Mouse (Mus musculus) midbrain, embryonic 16.5 days (tissue): Measurements from ENCODE around the gene Vav3. TPM values are rescaled to one million over a fixed set of nuclear protein-coding genes. Genes with fewer than 3 reads are reported as not detected.

ENCODE experiments used
- ATAC-seq: fragments of 200-750 bp; cut with Nextera tagmentation; 2 replicates; pipeline ENCODE4 v1.8.0; 2017; ENCODE audit warnings: moderate TSS enrichment
- H3K27ac ChIP-seq: fragments of 300-500 bp; sonication (generic); 2 replicates; pipeline ENCODE4 v1.5.1; 2014; ENCODE audit warnings: mild to moderate bottlenecking, low read length, mixed read lengths
- H3K27me3 ChIP-seq: fragments of 300-500 bp; sonication (generic); 2 replicates; pipeline ENCODE4 v1.6.1; 2014; ENCODE audit warnings: low read depth, low read length, mixed read lengths; ENCODE audit not compliant: control insufficient read depth, insufficient read depth
- H3K36me3 ChIP-seq: fragments of 300-500 bp; sonication (generic); 2 replicates; pipeline ENCODE4 v1.6.1; 2014; ENCODE audit warnings: mild to moderate bottlenecking, low read length, moderate library complexity, mixed read lengths; ENCODE audit not compliant: control insufficient read depth, insufficient read depth
- H3K4me1 ChIP-seq: fragments of 300-500 bp; sonication (generic); 2 replicates; pipeline ENCODE4 v1.6.1; 2014; ENCODE audit warnings: mild to moderate bottlenecking, low read length, mixed read lengths; ENCODE audit not compliant: control insufficient read depth, insufficient read depth
- H3K4me2 ChIP-seq: fragments of 300-500 bp; sonication (generic); 2 replicates; pipeline ENCODE4 v1.6.1; 2014; ENCODE audit warnings: mild to moderate bottlenecking, low read length, mixed read lengths
- H3K4me3 ChIP-seq: fragments of 300-500 bp; sonication (generic); 2 replicates; pipeline ENCODE4 v1.5.1; 2014; ENCODE audit warnings: low read depth, mild to moderate bottlenecking, low read length, moderate library complexity, mixed read lengths
- H3K9ac ChIP-seq: fragments of 300-500 bp; sonication (generic); 2 replicates; pipeline ENCODE4 v1.6.1; 2014; ENCODE audit warnings: low read depth, low read length, mixed read lengths
- H3K9me3 ChIP-seq: fragments of 300-500 bp; sonication (generic); replicated peaks from 2 replicates; pipeline ENCODE4 v1.6.1; 2014; ENCODE audit warnings: mild to moderate bottlenecking, low read length, mixed read lengths; ENCODE audit not compliant: control insufficient read depth, poor library complexity, severe bottlenecking
- WGBS: fragments of 180-500 bp; shearing (Covaris S2); extraction: QIAGEN DNeasy Blood & Tissue Kit; methylation state at CpG from one replicate; pipeline ENCODE4 v1.1.7; 2014; 5-methylcytosine and 5-hydroxymethylcytosine counted together
- polyA plus RNA-seq: library from polyadenylated mRNA; unstranded; fragments of >200 nt; fragmentation: Nextera tagmentation; extraction: Ambion mirVana; gene quantifications from 2 replicates; pipeline ENCODE4 v1.2.1, GENCODE M21; 2015

Vav3 gene
- polyA plus RNA-seq, 1 experiment from 2014 or later, result 18.9 TPM

DNA sequence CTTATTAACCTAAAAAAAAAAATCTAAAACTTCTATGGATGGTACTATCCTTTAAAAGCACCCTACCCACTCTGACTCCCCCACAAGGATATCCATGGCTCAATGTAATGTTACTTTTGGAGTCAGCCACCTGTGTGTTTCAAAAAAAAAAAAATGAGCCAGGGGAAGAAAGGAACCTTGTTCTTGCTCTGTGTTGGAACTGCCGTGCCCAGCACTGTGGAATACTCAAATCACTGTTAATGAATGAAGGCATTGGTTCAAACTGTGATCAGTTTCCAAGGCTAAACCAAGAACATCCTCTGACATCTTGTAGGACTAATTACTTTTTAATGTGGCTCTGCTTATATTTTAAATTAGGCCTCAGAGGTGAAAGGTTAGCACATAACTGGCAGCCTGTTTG, 282.4 kb downstream of the Vav3 start:
- Histone ChIP-seq H3K4me3 (no peak overlapping the region), H3K27ac (no peak overlapping the region), H3K4me2 (no peak overlapping the region), H3K9me3 (no peaks in the 10 kb centered on the region), H3K27me3 (no peaks in the 10 kb centered on the region), H3K9ac (no peak overlapping the region), H3K36me3 (no peaks in the 10 kb centered on the region), H3K4me1 (no peaks in the 10 kb centered on the region)
- ATAC-seq, result no peak
- WGBS, result 78% methylated on average over 1 of the region's 1 CpGs

DNA sequence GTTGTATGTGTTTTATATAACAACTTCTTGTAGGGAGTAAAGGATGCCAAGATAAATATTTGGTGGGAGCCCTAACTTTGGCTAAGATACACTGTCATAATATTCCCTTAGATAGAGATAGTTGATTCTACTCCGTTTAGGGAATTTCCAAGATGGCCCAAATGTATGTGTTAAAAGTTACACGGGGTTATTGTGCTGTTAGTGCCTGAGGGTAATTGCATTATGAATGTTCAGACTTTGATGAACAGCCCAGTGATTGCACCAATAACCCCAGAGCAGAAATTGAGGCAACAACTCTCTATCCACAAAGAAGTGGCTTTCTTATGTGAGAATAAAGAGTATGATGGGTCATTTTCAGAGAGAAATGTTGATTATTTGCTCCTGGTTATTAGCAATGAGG, 283.3 kb downstream of the Vav3 start:
- WGBS, result 64% methylated on average over 2 of the region's 2 CpGs
- no peak for ATAC-seq

DNA sequence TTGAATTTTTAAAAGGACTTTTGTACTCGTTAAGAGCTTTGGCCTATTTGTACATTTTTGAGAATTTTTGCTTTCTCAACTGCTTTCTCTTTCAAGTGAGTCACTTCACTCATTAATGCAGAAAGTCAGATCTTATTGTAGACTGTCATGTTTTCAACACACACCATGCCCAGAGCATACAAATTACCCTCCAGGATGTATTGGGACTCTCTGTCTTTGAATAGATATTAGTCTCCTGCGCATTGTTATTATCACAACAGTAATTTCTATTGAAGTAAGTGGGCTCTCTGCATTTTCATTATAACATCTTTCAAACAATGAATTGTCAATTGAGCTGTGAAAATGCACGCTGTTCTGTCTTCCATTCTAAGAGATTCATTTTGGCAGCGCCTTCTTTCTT, 295.6 kb downstream of the Vav3 start:
- H3K9ac ChIP-seq, result no peak overlapping the region
- ATAC-seq, result no peak
- H3K9me3 ChIP-seq, result no peaks in the 10 kb centered on the region
- H3K27me3 ChIP-seq, result no peaks in the 10 kb centered on the region
- H3K27ac ChIP-seq, result no peak overlapping the region
- no peak overlapping the region for H3K4me2 ChIP-seq
- 32% methylated on average over 4 of the region's 4 CpGs for WGBS
- peaks cover 4% of the 10 kb centered on the region; the same call in 1 of the 2 replicates for H3K4me1 ChIP-seq
- H3K4me3 ChIP-seq, result no peak overlapping the region
- H3K36me3 ChIP-seq, result no peaks in the 10 kb centered on the region

More for the DNA sequence above, 283.3 kb downstream of the Vav3 start:
- Histone ChIP-seq H3K27ac (no peak overlapping the region), H3K27me3 (no peaks in the 10 kb centered on the region), H3K9ac (no peak overlapping the region), H3K4me3 (no peak overlapping the region), H3K9me3 (no peaks in the 10 kb centered on the region), H3K4me2 (no peak overlapping the region), H3K36me3 (no peaks in the 10 kb centered on the region), H3K4me1 (no peaks in the 10 kb centered on the region)

DNA sequence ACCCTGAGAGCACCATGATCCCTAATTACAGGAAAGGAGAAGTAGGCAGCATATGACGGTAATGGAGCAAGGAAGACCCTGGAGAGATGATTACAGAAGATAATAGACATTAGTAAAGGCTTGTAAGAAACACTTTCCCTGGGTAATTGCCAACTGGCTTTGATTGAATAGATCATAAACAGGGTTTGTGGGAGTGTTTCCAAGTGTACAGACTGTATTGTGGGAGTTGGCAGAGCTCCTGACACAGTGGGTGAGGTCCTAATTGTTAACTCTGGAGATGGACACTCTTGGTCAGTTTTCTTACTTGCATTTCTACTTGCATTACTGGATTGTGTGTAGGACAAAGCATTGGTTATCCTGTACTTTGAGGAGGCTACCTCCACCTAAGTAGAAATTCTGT, 298.9 kb downstream of the Vav3 start:
- Histone ChIP-seq H3K36me3 (no peaks in the 10 kb centered on the region), H3K27me3 (no peaks in the 10 kb centered on the region), H3K27ac (no peak overlapping the region), H3K4me3 (no peak overlapping the region), H3K9me3 (no peaks in the 10 kb centered on the region), H3K4me2 (no peak overlapping the region), H3K9ac (no peak overlapping the region), H3K4me1 (peaks cover 4% of the 10 kb centered on the region; the same call in 1 of the 2 replicates)
- no peak for ATAC-seq
- 43% methylated on average over 1 of the region's 1 CpGs for WGBS

DNA sequence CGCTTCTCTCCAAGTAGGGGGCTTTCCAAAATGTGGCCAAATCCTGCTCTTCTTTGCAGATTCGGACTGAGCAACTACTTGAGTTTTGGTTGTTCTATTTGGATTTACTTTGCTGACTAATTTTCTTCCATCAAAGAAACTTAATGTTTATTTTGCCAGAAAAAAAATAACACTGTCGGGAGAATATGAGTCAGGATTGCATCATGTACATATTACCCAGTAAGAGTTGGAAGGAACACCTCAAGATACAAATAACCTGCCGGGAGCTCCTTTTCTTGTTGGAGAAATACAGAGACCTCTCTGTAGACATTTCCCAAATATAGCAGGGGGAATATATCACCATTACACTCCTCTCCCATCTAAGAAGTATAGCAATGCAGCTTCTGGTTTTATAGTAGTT, 300.3 kb downstream of the Vav3 start:
- Histone ChIP-seq H3K27ac (no peak overlapping the region), H3K4me1 (0 out of 2 replicates have a peak, but pooled peaks cover 2% of the 10 kb centered on the region), H3K4me3 (no peak overlapping the region), H3K9ac (no peak overlapping the region), H3K9me3 (no peaks in the 10 kb centered on the region), H3K36me3 (no peaks in the 10 kb centered on the region), H3K27me3 (no peaks in the 10 kb centered on the region), H3K4me2 (no peak overlapping the region)
- WGBS, result 80% methylated on average over 4 of the region's 4 CpGs
- no peak for ATAC-seq

DNA sequence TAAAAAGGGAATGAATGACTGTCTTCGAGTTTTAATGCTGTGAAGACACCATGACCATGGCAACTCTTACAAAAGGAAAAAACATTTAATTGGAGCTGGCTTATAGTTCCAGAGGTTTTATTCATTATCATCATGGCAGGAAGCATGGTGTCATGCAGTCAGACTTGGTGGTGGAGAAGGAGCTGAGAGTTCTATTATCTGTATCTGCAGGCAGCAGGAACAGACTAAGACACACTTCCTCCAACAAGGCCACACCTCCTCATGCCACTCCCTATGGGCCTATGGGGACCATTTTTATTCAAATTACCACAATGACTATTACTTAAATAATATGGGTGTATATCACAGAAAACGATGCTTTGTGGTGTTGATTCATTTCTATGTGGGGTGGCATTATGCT, 307.8 kb downstream of the Vav3 start:
- Histone ChIP-seq H3K4me3 (no peak overlapping the region), H3K36me3 (no peaks in the 10 kb centered on the region), H3K27me3 (no peaks in the 10 kb centered on the region), H3K4me1 (no peaks in the 10 kb centered on the region), H3K9me3 (no peaks in the 10 kb centered on the region), H3K4me2 (no peak overlapping the region), H3K27ac (no peak overlapping the region), H3K9ac (no peak overlapping the region)
- no peak for ATAC-seq
- WGBS, result 89% methylated on average over 2 of the region's 2 CpGs

GRCm38 (mm10) chr3:109651479-109651878, 311.0 kb downstream of the Vav3 start:
- no peaks in the 10 kb centered on the region for H3K4me1 ChIP-seq
- no peaks in the 10 kb centered on the region for H3K9me3 ChIP-seq
- no peaks in the 10 kb centered on the region for H3K27me3 ChIP-seq
- no peaks in the 10 kb centered on the region for H3K36me3 ChIP-seq
- no peak overlapping the region for H3K4me3 ChIP-seq
- no peak overlapping the region for H3K9ac ChIP-seq
- 94% methylated on average over 3 of the region's 3 CpGs for WGBS
- no peak overlapping the region for H3K27ac ChIP-seq
- H3K4me2 ChIP-seq, result no peak overlapping the region
- ATAC-seq, result no peak

GRCm38 (mm10) chr3:109652860-109653631, 312.6 kb downstream of the Vav3 start:
- no peak for ATAC-seq
- Histone ChIP-seq H3K9ac (no peak overlapping the region), H3K4me2 (no peak overlapping the region), H3K27ac (no peak overlapping the region), H3K36me3 (no peaks in the 10 kb centered on the region), H3K27me3 (no peaks in the 10 kb centered on the region), H3K4me3 (no peak overlapping the region), H3K9me3 (no peaks in the 10 kb centered on the region), H3K4me1 (no peaks in the 10 kb centered on the region)
- 47% methylated on average over 12 of the region's 12 CpGs for WGBS

DNA sequence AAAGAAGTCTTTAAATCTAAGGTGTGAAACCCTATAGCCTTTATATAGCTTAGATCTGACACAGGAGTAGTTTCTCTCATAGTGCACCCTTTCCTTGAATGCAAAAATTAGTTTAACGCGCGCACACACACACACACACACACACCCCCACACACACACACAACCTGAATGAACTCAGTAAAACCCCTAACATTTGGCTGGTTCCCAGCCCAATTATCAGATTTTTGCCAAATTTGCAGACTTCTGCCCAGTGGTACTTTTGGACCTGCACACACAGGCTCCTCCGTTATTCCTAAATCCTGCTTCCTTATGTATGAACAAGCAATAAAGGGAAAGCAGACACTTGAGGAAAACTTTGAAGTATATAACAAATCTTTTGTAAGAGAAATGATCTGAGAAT, 313.9 kb downstream of the Vav3 start:
- Histone ChIP-seq H3K27ac (no peak overlapping the region), H3K9me3 (no peaks in the 10 kb centered on the region)
- 93% methylated on average over 4 of the region's 4 CpGs for WGBS

More for the DNA sequence above, 313.9 kb downstream of the Vav3 start:
- no peak for ATAC-seq
- Histone ChIP-seq H3K4me1 (no peaks in the 10 kb centered on the region), H3K4me3 (no peak overlapping the region), H3K27me3 (no peaks in the 10 kb centered on the region), H3K36me3 (no peaks in the 10 kb centered on the region), H3K4me2 (no peak overlapping the region), H3K9ac (no peak overlapping the region)
